Comparison of ENCODE assay signal across 26 mouse cellular contexts in the genomic region with DNA sequence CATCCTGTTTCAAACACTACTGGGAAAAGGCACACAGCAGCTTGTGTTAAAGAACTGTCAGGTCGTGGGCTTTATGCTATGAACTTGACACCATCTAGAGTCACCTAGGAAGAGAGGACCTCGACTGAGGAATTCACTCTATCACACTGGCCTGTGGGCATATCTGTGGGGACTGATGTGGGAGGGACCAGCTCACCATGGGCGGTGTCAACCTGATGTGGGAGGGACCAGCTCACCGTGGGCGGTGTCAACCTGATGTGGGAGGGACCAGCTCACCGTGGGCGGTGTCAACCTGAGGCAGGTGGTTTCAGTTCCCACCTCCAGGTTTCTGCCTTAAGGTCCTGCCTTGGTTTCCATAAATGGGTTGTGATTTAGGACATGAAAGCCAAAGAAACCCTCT. TPM values are rescaled to one million over a fixed set of nuclear protein-coding genes. Genes with fewer than 3 reads are reported as not detected.
DNase-seq lines count a peak whose midpoint lies in the region; ATAC-seq and TF ChIP-seq lines count a peak whose summit lies in the region.
"Had no signal": no experiment of that assay in that cellular context is flagged by ENCODE, and none has a peak within 500 bp of the region (broad histone marks: within the 10 kb centered on the region; RNA-seq: fewer than 3 reads in every experiment).

No protein-coding gene starts in this region.

- 39% methylated on average over 7 of the region's 7 CpGs for WGBS in heart, embryonic 13.5 days

- peak overlapping the region; percentile 11; the same call in 1 of the 2 replicates for H3K9ac ChIP-seq in heart, embryonic 13.5 days
- H3K9ac ChIP-seq: forebrain, postnatal 0 days; limb, embryonic 13.5 days; neural tube, embryonic 12.5 days had no signal

- no peak for DNase-seq in heart, adult 9 months (ENCODE audit: low spot score in 2 of 2)
- DNase-seq in left cerebral cortex, adult 8-10 months (ENCODE audit: low spot score in 2 of 2): no peak
- DNase-seq in adipocyte (ENCODE audit: low spot score): no peak
- no peak for DNase-seq in left cerebral cortex, postnatal 4 days
- DNase-seq: adrenal gland, postnatal 14 days; cerebellum, adult 11-12 months; forebrain, postnatal 0 days; gastrocnemius, adult 2 months; heart, adult 2 months; heart, postnatal 4 days; kidney, adult 11 months; kidney, postnatal 14 days; layer of hippocampus, adult 9-11 months; right cerebral cortex, postnatal 14 days had no signal

- H3K36me3 ChIP-seq in heart, embryonic 13.5 days: no peaks in the 10 kb centered on the region
- 0 out of 2 replicates have a peak, but pooled peaks cover 3% of the 10 kb centered on the region for H3K36me3 ChIP-seq in E14TG2a.4 (ENCODE audit: insufficient read depth, low read length)
- H3K36me3 ChIP-seq: limb, embryonic 13.5 days; neural tube, embryonic 12.5 days had no signal

- peak overlapping the region; percentile 27 for H3K4me2 ChIP-seq in heart, embryonic 13.5 days
- H3K4me2 ChIP-seq: limb, embryonic 13.5 days; neural tube, embryonic 12.5 days had no signal

- no peak overlapping the region for H3K4me3 ChIP-seq in heart, embryonic 13.5 days
- peak overlapping the region; percentile 37 for H3K4me3 ChIP-seq in E14TG2a.4 (replicated peaks; ENCODE audit: low read length)
- H3K4me3 ChIP-seq: gastrocnemius, adult 2 months; heart, adult 2 months; limb, embryonic 13.5 days; neural tube, embryonic 12.5 days had no signal

- TF ChIP-seq CTCF in E14TG2a.4 (conservative IDR thresholded peaks at IDR 0.05; ENCODE audit: low read length): no peak

- no peaks in the 10 kb centered on the region for H3K27me3 ChIP-seq in heart, embryonic 13.5 days (replicated peaks)
- no peaks in the 10 kb centered on the region for H3K27me3 ChIP-seq in E14TG2a.4 (ENCODE audit: insufficient read depth, low read length)
- H3K27me3 ChIP-seq: limb, embryonic 13.5 days; neural tube, embryonic 12.5 days had no signal

- peaks cover 9% of the 10 kb centered on the region for H3K9me3 ChIP-seq in heart, embryonic 13.5 days
- H3K9me3 ChIP-seq in E14TG2a.4 (ENCODE audit: low read length): peaks cover 23% of the 10 kb centered on the region

- H3K27ac ChIP-seq in heart, embryonic 13.5 days (replicated peaks): no peak overlapping the region
- H3K27ac ChIP-seq: gastrocnemius, adult 2 months; heart, adult 2 months; hindbrain, postnatal 0 days; limb, embryonic 13.5 days; neural tube, embryonic 12.5 days had no signal

- intact Hi-C loops in left cerebral cortex, postnatal 4 days (cut with DNase I): no loop called here

- no peak for ATAC-seq in heart, embryonic 13.5 days (ENCODE audit: extremely low read depth, insufficient number of reproducible peaks, low FRiP score, low TSS enrichment)
- ATAC-seq in erythroid progenitor cell, adult 5-6 weeks (replicated peaks; ENCODE audit: low FRiP score, poor library complexity, severe bottlenecking): 0 out of 2 replicates have a peak, but pooled peaks have one; percentile 46
- peak; percentile 73 for ATAC-seq in megakaryocyte progenitor cell, adult 5-6 weeks (replicated peaks; ENCODE audit: poor library complexity)
- ATAC-seq: forebrain, postnatal 0 days; hindbrain, postnatal 0 days had no signal

- H3K4me1 ChIP-seq in heart, embryonic 13.5 days: no peaks in the 10 kb centered on the region
- peaks cover 44% of the 10 kb centered on the region for H3K4me1 ChIP-seq in E14TG2a.4 (replicated peaks; ENCODE audit: low read depth, low read length)
- H3K4me1 ChIP-seq: neural tube, embryonic 12.5 days had no signal

RNA-seq across cellular contexts. Expression of a gene that starts 34.9 kb away (rescaled TPM):
- 0.06 TPM in 1 of 2 replicates, not detected in the other for polyA plus RNA-seq in heart, embryonic 13.5 days (2015; fragmentation: Nextera tagmentation; extraction: Ambion mirVana)
- not detected in 2 replicates for total RNA-seq in erythroid progenitor cell, adult 5-6 weeks (2015; ENCODE audit: low replicate concordance)
- total RNA-seq in erythroid progenitor cell, adult 5-6 weeks (2017; ENCODE audit: low replicate concordance): not detected in 2 replicates
- total RNA-seq in megakaryocyte progenitor cell, adult 5-6 weeks (2015): not detected in 2 replicates
- not detected in 2 replicates for total RNA-seq in megakaryocyte progenitor cell, adult 5-6 weeks (2017)
- total RNA-seq in left cerebral cortex, adult 8-10 months (2022): under 1 TPM; 0.23 to 0.55 (median 0.27) TPM
- total RNA-seq in left cerebral cortex, postnatal 4 days (2021): under 1 TPM; 0.20 to 0.28 TPM
- total RNA-seq: adrenal gland, postnatal 14 days; forebrain, postnatal 0 days; gastrocnemius, adult 2 months; heart, adult 2 months; megakaryocyte, adult 5-6 weeks had no signal
- polyA plus RNA-seq: C2C12; embryonic facial prominence, embryonic 11.5 days; forebrain, postnatal 0 days; neural tube, embryonic 12.5 days; spleen, adult 2 months; stomach, embryonic 16.5 days had no signal

RNA-seq across cellular contexts. Expression of a gene that starts 40.5 kb away (rescaled TPM):
- polyA plus RNA-seq in heart, embryonic 13.5 days (2015; fragmentation: Nextera tagmentation; extraction: Ambion mirVana): 26.0 and 26.9 TPM in 2 replicates
- total RNA-seq in erythroid progenitor cell, adult 5-6 weeks (2015; ENCODE audit: low replicate concordance): 15.1 and 23.5 TPM in 2 replicates
- 6.4 and 8.2 TPM in 2 replicates for total RNA-seq in erythroid progenitor cell, adult 5-6 weeks (2017; ENCODE audit: low replicate concordance)
- total RNA-seq in megakaryocyte progenitor cell, adult 5-6 weeks (2015): 20.2 and 25.5 TPM in 2 replicates
- 17.3 and 17.6 TPM in 2 replicates for total RNA-seq in megakaryocyte progenitor cell, adult 5-6 weeks (2017)
- 10 to 100 TPM; 54.8 to 58.9 (median 56.1) TPM for total RNA-seq in left cerebral cortex, adult 8-10 months (2022)
- 10 to 100 TPM; 40.0 to 42.3 TPM for total RNA-seq in left cerebral cortex, postnatal 4 days (2021)
